Mouse (Mus musculus): ENCODE measurements around the gene Heyl.

GRCm38 (mm10) chr4:123282500-123282899, 49.1 kb downstream of the Heyl start:
- TF ChIP-seq POLR2A (IDR thresholded peaks at IDR 0.05; ENCODE audit: extremely low read depth, insufficient read depth, low read length), result peak; percentile 82
- TF ChIP-seq CTCF (IDR thresholded peaks at IDR 0.05; ENCODE audit: low read depth, low read length), result peak; percentile 80
